ENCODE assay signal across 8 mouse cellular contexts in genomic region chr10:81544296-81545160, GRCm38 (mm10). TPM values are rescaled to one million over a fixed set of nuclear protein-coding genes. Genes with fewer than 3 reads are reported as not detected.
DNase-seq lines count a peak whose midpoint lies in the region; ATAC-seq and TF ChIP-seq lines count a peak whose summit lies in the region.

No protein-coding gene starts in this region.

- peak overlapping the region; percentile 89 for H3K9ac ChIP-seq in forebrain, embryonic 11.5 days (ENCODE audit: low read length)
- H3K9ac ChIP-seq in limb, embryonic 15.5 days, result peak overlapping the region; percentile 99
- peak overlapping the region; percentile 80 for H3K9ac ChIP-seq in stomach, embryonic 15.5 days

- WGBS in heart, embryonic 10.5 days, result 1% methylated on average over 93 of the region's 93 CpGs
- WGBS in forebrain, embryonic 11.5 days, result under 1% methylated on average over 93 of the region's 93 CpGs
- WGBS in limb, embryonic 15.5 days, result under 1% methylated on average over 93 of the region's 93 CpGs
- WGBS in stomach, embryonic 15.5 days, result under 1% methylated on average over 93 of the region's 93 CpGs

- H3K9me3 ChIP-seq in heart, embryonic 10.5 days, result no peaks in the 10 kb centered on the region
- H3K9me3 ChIP-seq in E14TG2a.4 (ENCODE audit: low read length), result no peaks in the 10 kb centered on the region
- no peaks in the 10 kb centered on the region for H3K9me3 ChIP-seq in forebrain, embryonic 11.5 days (ENCODE audit: control insufficient read depth, low read length)
- H3K9me3 ChIP-seq in limb, embryonic 15.5 days, result no peaks in the 10 kb centered on the region
- no peaks in the 10 kb centered on the region for H3K9me3 ChIP-seq in stomach, embryonic 15.5 days

- intact Hi-C loops in heart, postnatal 14 days (cut with DNase I), result loop anchor here (10.0 kb wide), 1 partner anchor 160 kb away; the partner anchor contains the start of genes Dohh, Gm48551 and Gm48552

- peak; percentile 85 for DNase-seq in heart, embryonic 10.5 days (ENCODE audit: low spot score)
- DNase-seq in heart, postnatal 14 days, result no peak
- DNase-seq in forebrain, embryonic 11.5 days (ENCODE audit: low spot score), result no peak
- no peak for DNase-seq in layer of hippocampus, adult 11-12 months (ENCODE audit: low spot score)

- H3K4me1 ChIP-seq in heart, embryonic 10.5 days, result peaks cover 40% of the 10 kb centered on the region
- peaks cover 69% of the 10 kb centered on the region for H3K4me1 ChIP-seq in E14TG2a.4 (replicated peaks; ENCODE audit: low read depth, low read length)
- H3K4me1 ChIP-seq in forebrain, embryonic 11.5 days (replicated peaks; ENCODE audit: control insufficient read depth, insufficient read depth, low read length), result peaks cover 19% of the 10 kb centered on the region
- H3K4me1 ChIP-seq in limb, embryonic 15.5 days, result peaks cover 39% of the 10 kb centered on the region
- peaks cover 36% of the 10 kb centered on the region for H3K4me1 ChIP-seq in stomach, embryonic 15.5 days

- H3K4me2 ChIP-seq in forebrain, embryonic 11.5 days (ENCODE audit: low read depth, low read length, severe bottlenecking), result peak overlapping the region; percentile 91
- peak overlapping the region; percentile 89 for H3K4me2 ChIP-seq in limb, embryonic 15.5 days
- H3K4me2 ChIP-seq in stomach, embryonic 15.5 days, result peak overlapping the region; percentile 88

- peaks cover 15% of the 10 kb centered on the region for H3K36me3 ChIP-seq in heart, embryonic 10.5 days
- peaks cover 22% of the 10 kb centered on the region for H3K36me3 ChIP-seq in E14TG2a.4 (ENCODE audit: insufficient read depth, low read length)
- H3K36me3 ChIP-seq in forebrain, embryonic 11.5 days (ENCODE audit: control insufficient read depth, insufficient read depth, low read length), result no peaks in the 10 kb centered on the region
- peaks cover 10% of the 10 kb centered on the region for H3K36me3 ChIP-seq in limb, embryonic 15.5 days
- H3K36me3 ChIP-seq in stomach, embryonic 15.5 days, result 0 out of 2 replicates have a peak, but pooled peaks cover 4% of the 10 kb centered on the region

- peak; percentile 17 for ATAC-seq in forebrain, embryonic 11.5 days (replicated peaks; ENCODE audit: low FRiP score)
- ATAC-seq in limb, embryonic 15.5 days (ENCODE audit: insufficient number of reproducible peaks, low FRiP score, low TSS enrichment, low read depth), result peak; percentile 4; the same call in 1 of the 2 replicates
- ATAC-seq in stomach, embryonic 15.5 days (ENCODE audit: insufficient read depth, low FRiP score, low read depth), result no peak
- ATAC-seq in monocyte, adult 5-6 weeks (replicated peaks; ENCODE audit: insufficient number of reproducible peaks, low FRiP score, low TSS enrichment, poor library complexity, severe bottlenecking), result no peak

- TF ChIP-seq CTCF in E14TG2a.4 (conservative IDR thresholded peaks at IDR 0.05; ENCODE audit: low read length), result no peak

- peak overlapping the region; percentile 93 for H3K27ac ChIP-seq in heart, embryonic 10.5 days
- peak overlapping the region; percentile 31; the same call in 1 of the 2 replicates for H3K27ac ChIP-seq in forebrain, embryonic 11.5 days (ENCODE audit: low read depth, low read length)
- H3K27ac ChIP-seq in limb, embryonic 15.5 days, result peak overlapping the region; percentile 81
- H3K27ac ChIP-seq in stomach, embryonic 15.5 days, result peak overlapping the region; percentile 85

- H3K27me3 ChIP-seq in heart, embryonic 10.5 days (ENCODE audit: insufficient read depth, poor library complexity, severe bottlenecking), result no peaks in the 10 kb centered on the region
- H3K27me3 ChIP-seq in E14TG2a.4 (ENCODE audit: insufficient read depth, low read length), result peaks cover 13% of the 10 kb centered on the region
- no peaks in the 10 kb centered on the region; the same call in 1 of the 2 replicates for H3K27me3 ChIP-seq in forebrain, embryonic 11.5 days (ENCODE audit: control insufficient read depth, insufficient read depth, low read length)
- no peaks in the 10 kb centered on the region for H3K27me3 ChIP-seq in limb, embryonic 15.5 days
- H3K27me3 ChIP-seq in stomach, embryonic 15.5 days (replicated peaks), result no peaks in the 10 kb centered on the region

- H3K4me3 ChIP-seq in heart, embryonic 10.5 days, result peak overlapping the region; percentile 96
- peak overlapping the region; percentile 91 for H3K4me3 ChIP-seq in E14TG2a.4 (replicated peaks; ENCODE audit: low read length)
- H3K4me3 ChIP-seq in forebrain, embryonic 11.5 days (ENCODE audit: low read depth, low read length), result peak overlapping the region; percentile 84
- peak overlapping the region; percentile 98 for H3K4me3 ChIP-seq in limb, embryonic 15.5 days
- H3K4me3 ChIP-seq in stomach, embryonic 15.5 days (replicated peaks), result peak overlapping the region; percentile 77

RNA-seq across cellular contexts. Expression of gene Gna11, which starts 0.5 kb away (rescaled TPM):
- 73.2 and 79.1 TPM in 2 replicates for polyA plus RNA-seq in heart, embryonic 10.5 days (2016; fragmentation: Nextera tagmentation; extraction: Ambion mirVana)
- 10 to 100 TPM; 50.6 to 51.6 TPM for total RNA-seq in heart, postnatal 14 days (2021)
- 77.1 and 84.5 TPM in 2 replicates for polyA plus RNA-seq in forebrain, embryonic 11.5 days (2014; fragmentation: Nextera tagmentation; extraction: Ambion mirVana)
- 80.4 and 81.7 TPM in 2 replicates for polyA plus RNA-seq in limb, embryonic 15.5 days (2015; fragmentation: Nextera tagmentation; extraction: Ambion mirVana)
- 113 and 134 TPM in 2 replicates for polyA plus RNA-seq in stomach, embryonic 15.5 days (2015; fragmentation: Nextera tagmentation; extraction: Ambion mirVana)
- 2.2 to 17.5 TPM (median 15.1 TPM) in 3 replicates for total RNA-seq in monocyte, adult 5-6 weeks (2017)

RNA-seq across cellular contexts. Expression of gene Aes, which starts 14.8 kb away (rescaled TPM):
- polyA plus RNA-seq in heart, embryonic 10.5 days (2016; fragmentation: Nextera tagmentation; extraction: Ambion mirVana), result 467 and 523 TPM in 2 replicates
- 100 to 1,000 TPM; 900 to 948 TPM for total RNA-seq in heart, postnatal 14 days (2021)
- 324 and 355 TPM in 2 replicates for polyA plus RNA-seq in forebrain, embryonic 11.5 days (2014; fragmentation: Nextera tagmentation; extraction: Ambion mirVana)
- 517 and 519 TPM in 2 replicates for polyA plus RNA-seq in limb, embryonic 15.5 days (2015; fragmentation: Nextera tagmentation; extraction: Ambion mirVana)
- polyA plus RNA-seq in stomach, embryonic 15.5 days (2015; fragmentation: Nextera tagmentation; extraction: Ambion mirVana), result 692 and 697 TPM in 2 replicates
- total RNA-seq in monocyte, adult 5-6 weeks (2017), result 129 to 254 TPM (median 141 TPM) in 3 replicates

RNA-seq across cellular contexts. Expression of gene Gna15, which starts 20.5 kb away (rescaled TPM):
- polyA plus RNA-seq in heart, embryonic 10.5 days (2016; fragmentation: Nextera tagmentation; extraction: Ambion mirVana), result 2.8 and 4.8 TPM in 2 replicates
- total RNA-seq in heart, postnatal 14 days (2021), result under 1 TPM; 0.73 to 0.76 TPM
- polyA plus RNA-seq in forebrain, embryonic 11.5 days (2014; fragmentation: Nextera tagmentation; extraction: Ambion mirVana), result 0.45 and 0.68 TPM in 2 replicates
- 7.3 and 7.9 TPM in 2 replicates for polyA plus RNA-seq in limb, embryonic 15.5 days (2015; fragmentation: Nextera tagmentation; extraction: Ambion mirVana)
- 4.4 and 5.8 TPM in 2 replicates for polyA plus RNA-seq in stomach, embryonic 15.5 days (2015; fragmentation: Nextera tagmentation; extraction: Ambion mirVana)
- total RNA-seq in monocyte, adult 5-6 weeks (2017), result 20.3 to 41.0 TPM (median 29.4 TPM) in 3 replicates

RNA-seq across cellular contexts. Expression of gene Tle2, which starts 29.8 kb away (rescaled TPM):
- 17.4 and 18.3 TPM in 2 replicates for polyA plus RNA-seq in heart, embryonic 10.5 days (2016; fragmentation: Nextera tagmentation; extraction: Ambion mirVana)
- 10 to 100 TPM in 1 of 2 experiments, 1 to 10 TPM in 1; 9.4 to 11.2 TPM for total RNA-seq in heart, postnatal 14 days (2021)
- 7.2 and 8.1 TPM in 2 replicates for polyA plus RNA-seq in forebrain, embryonic 11.5 days (2014; fragmentation: Nextera tagmentation; extraction: Ambion mirVana)
- 39.7 and 41.7 TPM in 2 replicates for polyA plus RNA-seq in limb, embryonic 15.5 days (2015; fragmentation: Nextera tagmentation; extraction: Ambion mirVana)
- 28.8 and 35.6 TPM in 2 replicates for polyA plus RNA-seq in stomach, embryonic 15.5 days (2015; fragmentation: Nextera tagmentation; extraction: Ambion mirVana)
- 2.0 to 3.2 TPM (median 2.7 TPM) in 3 replicates for total RNA-seq in monocyte, adult 5-6 weeks (2017)

RNA-seq across cellular contexts. Expression of gene S1pr4, which starts 44.6 kb away (rescaled TPM):
- 0.46 and 0.83 TPM in 2 replicates for polyA plus RNA-seq in heart, embryonic 10.5 days (2016; fragmentation: Nextera tagmentation; extraction: Ambion mirVana)
- total RNA-seq in heart, postnatal 14 days (2021), result 1 to 10 TPM in 1 of 2 experiments, under 1 TPM in 1; 0.96 to 1.2 TPM
- polyA plus RNA-seq in forebrain, embryonic 11.5 days (2014; fragmentation: Nextera tagmentation; extraction: Ambion mirVana), result 0.36 and 0.68 TPM in 2 replicates
- 0.67 and 0.72 TPM in 2 replicates for polyA plus RNA-seq in limb, embryonic 15.5 days (2015; fragmentation: Nextera tagmentation; extraction: Ambion mirVana)
- 1.4 and 1.6 TPM in 2 replicates for polyA plus RNA-seq in stomach, embryonic 15.5 days (2015; fragmentation: Nextera tagmentation; extraction: Ambion mirVana)
- 20.5 to 50.8 TPM (median 33.5 TPM) in 3 replicates for total RNA-seq in monocyte, adult 5-6 weeks (2017)

Comparison
In these comparisons a context has a peak if more than half of its experiments do, and no peak if none do; other contexts are left out.
1. H3K27ac ChIP-seq: peak in every context shown above with its lines; median percentile 93 in heart, embryonic 10.5 days; 85 in stomach, embryonic 15.5 days; 81 in limb, embryonic 15.5 days; 31 in forebrain, embryonic 11.5 days.
2. ATAC-seq: peak in forebrain, embryonic 11.5 days (single experiment) and limb, embryonic 15.5 days (single experiment); none in stomach, embryonic 15.5 days (single experiment) and monocyte, adult 5-6 weeks (single experiment).
3. Peak in every context shown above with its lines, with median percentiles within 50 percentile points of each other: H3K4me3 ChIP-seq, H3K4me2 ChIP-seq and H3K9ac ChIP-seq.